Mouse (Mus musculus): ENCODE results near the gene Nudt6. TPM values are rescaled to one million over a fixed set of nuclear protein-coding genes. Genes with fewer than 3 reads are reported as not detected.

Gene Nudt6
- polyA plus RNA-seq (2017; shearing (Covaris generic)) = 22.6 TPM

GRCm38 (mm10) chr3:37420072-37420471 lies at the start of gene Nudt6:
TSS of gene Nudt6 (minus strand) at chr3:37420211.

DNA sequence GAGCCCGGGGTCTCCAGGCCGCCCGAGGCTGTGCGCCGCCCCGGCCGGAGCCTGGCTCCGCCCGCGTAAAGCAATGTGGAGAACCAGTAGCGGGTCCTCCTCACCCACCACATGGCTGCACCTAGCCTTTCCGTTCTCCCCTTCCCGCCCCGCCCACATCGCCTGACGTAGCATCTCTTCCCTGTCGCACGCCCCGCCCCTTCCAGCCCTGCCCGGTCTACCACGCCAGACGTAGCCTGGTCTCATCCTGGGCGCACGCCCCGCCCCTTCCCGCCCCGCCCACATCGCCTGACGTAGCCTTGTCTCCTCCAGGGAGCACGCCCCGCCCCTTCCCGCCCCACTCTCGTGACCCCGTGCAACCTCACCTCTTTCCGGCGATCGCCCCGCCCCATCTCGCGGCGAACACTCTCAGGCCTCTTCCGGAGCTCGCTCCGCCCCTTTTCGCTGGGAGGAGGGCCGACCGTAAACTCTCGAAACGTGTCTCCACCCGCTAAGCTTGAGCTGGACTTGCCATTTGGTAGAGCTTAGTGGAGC lies 486 bp downstream of the Nudt6 start, which contains the start of gene Spata5:
TSS of gene Spata5 (plus strand) at position 439 of the 534 bp plus-strand sequence.

Other genes with a start within 250 kb of the Nudt6 start
- gene Il21, start 187.6 kb downstream of the Nudt6 start, polyA plus RNA-seq (2017; shearing (Covaris generic)) = 11.6 TPM
- 7.5 TPM for gene Bbs12, start 107.7 kb downstream of the Nudt6 start, polyA plus RNA-seq (2017; shearing (Covaris generic))
- gene Cetn4, start 107.5 kb downstream of the Nudt6 start, polyA plus RNA-seq (2017; shearing (Covaris generic)) = 1.5 TPM
- 5.6 TPM for gene Fgf2, start 71.9 kb downstream of the Nudt6 start, polyA plus RNA-seq (2017; shearing (Covaris generic))
- gene Spata5, start 315 bp downstream of the Nudt6 start, polyA plus RNA-seq (2017; shearing (Covaris generic)) = 52.8 TPM
- 16.7 TPM for gene Spry1, start 219.7 kb upstream of the Nudt6 start, polyA plus RNA-seq (2017; shearing (Covaris generic))